Mouse (Mus musculus): Measurements from ENCODE around the gene Cox19. TPM values are rescaled to one million over a fixed set of nuclear protein-coding genes. Genes with fewer than 3 reads are reported as not detected.

Cox19 gene
- polyA plus RNA-seq, 1 experiment from 2014 or later: 123 TPM

DNA sequence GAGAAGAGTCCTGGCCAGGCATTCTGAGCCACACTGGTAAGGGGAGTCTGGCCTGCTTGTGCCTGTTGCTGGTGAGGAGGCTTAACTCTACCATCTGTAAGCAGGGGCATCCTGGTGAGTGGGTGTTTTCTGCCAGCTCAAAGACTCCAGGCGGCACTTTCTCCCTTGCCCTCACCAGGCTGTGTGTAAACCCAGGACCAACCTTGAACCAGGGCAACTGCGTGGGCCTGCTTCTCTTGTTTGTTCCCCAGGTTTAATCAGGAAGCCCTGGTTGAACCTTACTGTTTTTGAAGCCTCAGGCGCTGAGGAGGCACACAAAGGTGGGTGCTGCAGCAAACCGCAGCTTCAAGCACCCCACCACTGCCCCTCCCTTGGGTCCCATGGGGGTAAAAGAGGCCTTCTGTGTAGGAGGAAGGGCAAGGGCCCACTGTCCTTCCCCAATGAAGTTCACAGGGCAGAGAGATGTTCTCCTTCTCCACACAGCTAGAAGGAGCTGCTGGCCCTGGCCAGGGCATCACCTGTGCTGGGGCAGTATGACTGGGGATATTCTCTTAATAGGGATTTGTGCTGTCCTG lies 16.8 kb upstream of the Cox19 start:
- no peak overlapping the region for H3K27ac ChIP-seq (replicated peaks)
- peaks cover 7% of the 10 kb centered on the region for H3K36me3 ChIP-seq
- H3K9me3 ChIP-seq (replicated peaks): no peaks in the 10 kb centered on the region
- 90% methylated on average over 4 of the region's 4 CpGs for WGBS
- peaks cover 59% of the 10 kb centered on the region for H3K4me1 ChIP-seq
- no peaks in the 10 kb centered on the region for H3K27me3 ChIP-seq (ENCODE audit: low read depth, poor library complexity, severe bottlenecking)
- H3K4me3 ChIP-seq: no peak overlapping the region
- DNase-seq (ENCODE audit: low spot score): no peak

DNA sequence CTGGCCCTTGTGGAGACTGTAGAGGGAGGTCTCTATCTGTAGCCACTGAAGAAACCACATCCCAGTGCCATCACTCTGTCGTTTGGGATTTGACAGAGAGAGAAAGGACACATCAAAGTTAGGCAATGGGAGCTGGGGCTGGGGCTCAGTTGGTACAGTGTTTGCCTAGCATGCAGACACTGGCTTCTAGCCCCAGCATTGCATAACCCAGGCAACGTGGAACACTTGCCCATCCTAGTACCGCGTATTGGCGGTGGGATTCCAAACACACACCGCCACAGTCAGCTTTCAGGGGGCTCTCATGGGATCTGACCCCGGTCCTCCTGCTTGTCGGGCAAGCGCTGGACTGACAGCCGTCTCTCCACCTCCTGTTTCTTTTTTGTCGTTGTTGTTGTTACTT lies 15.3 kb upstream of the Cox19 start:
- Histone ChIP-seq H3K4me1 (peaks cover 44% of the 10 kb centered on the region), H3K27me3 (ENCODE audit: low read depth, poor library complexity, severe bottlenecking) (no peaks in the 10 kb centered on the region), H3K9me3 (replicated peaks) (no peaks in the 10 kb centered on the region), H3K27ac (replicated peaks) (no peak overlapping the region), H3K4me3 (no peak overlapping the region), H3K36me3 (peaks cover 17% of the 10 kb centered on the region)
- no peak for DNase-seq (ENCODE audit: low spot score)
- 84% methylated on average over 11 of the region's 11 CpGs for WGBS

- H3K9me3 ChIP-seq (replicated peaks): no peaks in the 10 kb centered on the region
- H3K27ac ChIP-seq (replicated peaks): no peak overlapping the region
- H3K36me3 ChIP-seq: peaks cover 17% of the 10 kb centered on the region
- peaks cover 38% of the 10 kb centered on the region for H3K4me1 ChIP-seq
- WGBS: 84% methylated on average over 1 of the region's 1 CpGs
- no peak for DNase-seq (ENCODE audit: low spot score)
- no peaks in the 10 kb centered on the region for H3K27me3 ChIP-seq (ENCODE audit: low read depth, poor library complexity, severe bottlenecking)
- no peak overlapping the region for H3K4me3 ChIP-seq
Observed at GRCm38 (mm10) chr5:139365827-139366226, 14.6 kb upstream of the Cox19 start.

DNA sequence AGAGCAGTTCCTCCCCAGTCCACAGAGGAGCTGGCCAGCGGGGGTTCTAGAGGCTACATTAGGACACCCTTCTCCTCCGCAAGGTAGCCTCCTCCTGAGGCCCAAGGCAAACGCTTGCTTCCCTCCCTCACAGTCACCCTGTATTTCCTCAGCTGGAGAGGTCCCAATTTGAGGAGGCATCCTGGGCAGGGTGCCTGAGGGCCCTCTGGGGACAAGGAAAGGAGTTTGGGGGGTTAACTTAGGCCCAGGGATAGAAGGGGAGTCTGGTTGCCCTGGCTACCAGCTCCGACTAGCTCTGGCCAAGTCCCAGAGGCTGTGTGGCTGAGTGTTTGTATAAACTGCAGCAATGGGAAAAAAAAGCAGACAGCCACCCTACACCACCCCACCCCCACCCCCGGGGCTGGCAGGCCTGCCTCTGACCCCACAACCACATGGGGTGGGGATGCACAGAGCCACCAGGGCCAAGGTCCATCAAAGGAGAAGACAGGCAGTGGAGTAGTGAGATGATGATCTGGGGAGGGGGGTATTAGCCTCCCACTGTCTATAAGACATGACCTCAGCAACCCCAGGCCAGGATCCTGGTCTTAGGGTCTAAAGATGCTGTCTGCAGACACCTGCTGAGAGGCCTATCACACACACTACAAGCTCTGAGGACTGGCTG lies 13.8 kb upstream of the Cox19 start:
- H3K4me1 ChIP-seq: peaks cover 30% of the 10 kb centered on the region
- H3K27ac ChIP-seq (replicated peaks): peak overlapping the region; percentile 69
- H3K4me3 ChIP-seq: no peak overlapping the region
- no peaks in the 10 kb centered on the region for H3K27me3 ChIP-seq (ENCODE audit: low read depth, poor library complexity, severe bottlenecking)
- no peak for DNase-seq (ENCODE audit: low spot score)
- 35% methylated on average over 5 of the region's 5 CpGs for WGBS
- H3K9me3 ChIP-seq (replicated peaks): no peaks in the 10 kb centered on the region
- H3K36me3 ChIP-seq: peaks cover 23% of the 10 kb centered on the region

DNA sequence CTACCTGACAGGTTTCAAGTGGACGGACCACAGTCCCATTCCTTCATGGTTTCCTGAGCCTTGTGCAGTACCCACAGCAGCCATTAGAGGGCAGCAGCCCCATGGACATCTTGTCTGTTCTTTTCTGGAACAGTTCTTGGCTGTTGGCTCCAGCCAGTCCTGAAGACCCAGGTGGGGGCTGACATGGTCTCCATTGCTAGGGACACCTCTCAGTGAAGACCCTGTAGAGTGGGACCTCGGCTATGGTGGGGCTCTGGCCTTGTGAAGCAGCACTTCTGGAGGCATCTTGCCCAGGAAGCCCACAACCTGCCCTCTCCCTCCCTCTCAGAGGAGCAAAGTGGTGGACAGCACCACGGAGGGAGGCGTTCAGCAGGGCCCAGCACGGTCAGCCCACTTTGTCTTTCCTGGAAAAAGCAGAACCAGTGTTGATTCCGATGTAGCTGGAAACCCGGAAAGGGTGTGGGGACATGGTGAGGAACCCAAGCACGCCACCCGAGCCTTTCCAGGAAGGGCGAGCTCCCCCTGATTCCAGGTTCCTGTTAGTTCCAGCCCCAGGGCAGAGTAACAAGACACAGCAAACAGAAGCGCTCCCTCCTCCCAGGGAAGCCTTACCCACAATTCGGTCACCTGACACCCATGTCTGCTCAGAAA lies 13.2 kb upstream of the Cox19 start:
- no peaks in the 10 kb centered on the region for H3K9me3 ChIP-seq (replicated peaks)
- H3K4me1 ChIP-seq: peaks cover 23% of the 10 kb centered on the region
- peaks cover 27% of the 10 kb centered on the region for H3K36me3 ChIP-seq
- peak overlapping the region; percentile 69; the same call in 1 of the 2 replicates for H3K27ac ChIP-seq (replicated peaks)
- DNase-seq (ENCODE audit: low spot score): peak; percentile 80
- H3K27me3 ChIP-seq (ENCODE audit: low read depth, poor library complexity, severe bottlenecking): no peaks in the 10 kb centered on the region
- no peak overlapping the region for H3K4me3 ChIP-seq
- 42% methylated on average over 12 of the region's 12 CpGs for WGBS

DNA sequence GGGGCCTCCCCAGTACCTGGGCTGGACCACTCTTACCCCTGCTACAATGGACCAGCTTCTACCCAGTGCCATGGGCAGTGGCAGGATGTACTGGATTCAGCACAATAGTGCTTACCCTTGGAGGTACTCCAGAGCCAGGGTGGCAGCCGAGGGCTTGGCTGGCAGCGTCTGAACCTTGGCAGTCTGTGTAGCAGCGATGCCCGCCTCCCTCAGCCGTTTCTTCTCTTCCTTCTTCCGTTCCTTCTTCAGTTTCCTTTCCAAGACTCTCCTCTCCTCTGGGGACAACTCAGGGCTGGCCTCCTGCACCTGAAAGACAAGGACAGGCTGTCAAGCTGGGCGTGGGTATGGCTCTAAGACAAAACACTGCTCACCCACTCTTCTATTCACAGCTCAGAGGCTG lies 12.6 kb upstream of the Cox19 start:
- Histone ChIP-seq H3K27ac (replicated peaks) (no peak overlapping the region), H3K27me3 (ENCODE audit: low read depth, poor library complexity, severe bottlenecking) (no peaks in the 10 kb centered on the region), H3K9me3 (replicated peaks) (no peaks in the 10 kb centered on the region), H3K36me3 (peaks cover 27% of the 10 kb centered on the region), H3K4me1 (peaks cover 23% of the 10 kb centered on the region), H3K4me3 (no peak overlapping the region)
- 68% methylated on average over 7 of the region's 7 CpGs for WGBS
- DNase-seq (ENCODE audit: low spot score): no peak

- H3K9me3 ChIP-seq (replicated peaks): no peaks in the 10 kb centered on the region
- peaks cover 31% of the 10 kb centered on the region for H3K36me3 ChIP-seq
- H3K27ac ChIP-seq (replicated peaks): no peak overlapping the region
- DNase-seq (ENCODE audit: low spot score): no peak
- H3K4me1 ChIP-seq: peaks cover under 1% of the 10 kb centered on the region
- 94% methylated on average over 5 of the region's 5 CpGs for WGBS
- H3K4me3 ChIP-seq: no peak overlapping the region
- H3K27me3 ChIP-seq (ENCODE audit: low read depth, poor library complexity, severe bottlenecking): no peaks in the 10 kb centered on the region
Observed at GRCm38 (mm10) chr5:139359244-139359643, 8.0 kb upstream of the Cox19 start.

GRCm38 (mm10) chr5:139358653-139359052 lies 7.4 kb upstream of the Cox19 start:
- Histone ChIP-seq H3K27me3 (ENCODE audit: low read depth, poor library complexity, severe bottlenecking) (no peaks in the 10 kb centered on the region), H3K27ac (replicated peaks) (no peak overlapping the region), H3K4me1 (no peaks in the 10 kb centered on the region), H3K4me3 (no peak overlapping the region), H3K36me3 (peaks cover 28% of the 10 kb centered on the region), H3K9me3 (replicated peaks) (no peaks in the 10 kb centered on the region)
- 74% methylated on average over 2 of the region's 2 CpGs for WGBS
- peak; percentile 31 for DNase-seq (ENCODE audit: low spot score)

- WGBS: 37% methylated on average over 19 of the region's 19 CpGs
- no peaks in the 10 kb centered on the region for H3K9me3 ChIP-seq (replicated peaks)
- H3K27me3 ChIP-seq (ENCODE audit: low read depth, poor library complexity, severe bottlenecking): peaks cover 13% of the 10 kb centered on the region
- no peak overlapping the region for H3K27ac ChIP-seq (replicated peaks)
- peaks cover 11% of the 10 kb centered on the region; the same call in 1 of the 2 replicates for H3K36me3 ChIP-seq
- H3K4me1 ChIP-seq: peaks cover 14% of the 10 kb centered on the region
- peak; percentile 78 for DNase-seq (ENCODE audit: low spot score)
- H3K4me3 ChIP-seq: no peak overlapping the region
Observed at GRCm38 (mm10) chr5:139355235-139355772, 4.1 kb upstream of the Cox19 start.

GRCm38 (mm10) chr5:139353946-139354345 lies 2.7 kb upstream of the Cox19 start:
- Histone ChIP-seq H3K4me3 (no peak overlapping the region), H3K27ac (replicated peaks) (no peak overlapping the region), H3K9me3 (replicated peaks) (no peaks in the 10 kb centered on the region), H3K27me3 (ENCODE audit: low read depth, poor library complexity, severe bottlenecking) (peaks cover 13% of the 10 kb centered on the region), H3K36me3 (0 out of 2 replicates have a peak, but pooled peaks cover 4% of the 10 kb centered on the region), H3K4me1 (peaks cover 14% of the 10 kb centered on the region)
- WGBS: 85% methylated on average over 11 of the region's 11 CpGs
- DNase-seq (ENCODE audit: low spot score): no peak

DNA sequence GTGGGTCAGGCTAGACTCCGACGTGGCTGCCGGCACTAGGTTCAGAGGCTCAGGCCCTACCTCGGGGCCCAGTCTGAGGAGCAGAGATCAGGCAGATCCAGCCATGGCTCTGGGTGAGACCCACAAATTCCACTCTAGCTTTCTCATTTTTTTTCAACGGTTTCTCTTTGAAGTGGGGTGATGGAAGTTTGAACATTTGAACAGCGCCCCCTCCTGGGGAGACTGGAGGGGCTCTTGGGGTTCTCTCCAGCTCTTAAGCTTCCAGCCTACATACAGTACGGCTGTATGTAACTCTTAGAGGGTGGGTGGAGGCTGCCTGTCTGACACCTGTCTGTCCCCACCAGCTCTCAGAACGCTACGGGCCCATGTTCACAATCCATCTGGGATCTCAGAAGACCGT lies 2.3 kb upstream of the Cox19 start:
- peak; percentile 30 for DNase-seq (ENCODE audit: low spot score)
- H3K4me1 ChIP-seq: peaks cover 14% of the 10 kb centered on the region
- H3K27me3 ChIP-seq (ENCODE audit: low read depth, poor library complexity, severe bottlenecking): peaks cover 13% of the 10 kb centered on the region
- no peak overlapping the region for H3K27ac ChIP-seq (replicated peaks)
- 0 out of 2 replicates have a peak, but pooled peaks cover 2% of the 10 kb centered on the region for H3K36me3 ChIP-seq
- H3K9me3 ChIP-seq (replicated peaks): no peaks in the 10 kb centered on the region
- no peak overlapping the region for H3K4me3 ChIP-seq
- 64% methylated on average over 10 of the region's 10 CpGs for WGBS

DNA sequence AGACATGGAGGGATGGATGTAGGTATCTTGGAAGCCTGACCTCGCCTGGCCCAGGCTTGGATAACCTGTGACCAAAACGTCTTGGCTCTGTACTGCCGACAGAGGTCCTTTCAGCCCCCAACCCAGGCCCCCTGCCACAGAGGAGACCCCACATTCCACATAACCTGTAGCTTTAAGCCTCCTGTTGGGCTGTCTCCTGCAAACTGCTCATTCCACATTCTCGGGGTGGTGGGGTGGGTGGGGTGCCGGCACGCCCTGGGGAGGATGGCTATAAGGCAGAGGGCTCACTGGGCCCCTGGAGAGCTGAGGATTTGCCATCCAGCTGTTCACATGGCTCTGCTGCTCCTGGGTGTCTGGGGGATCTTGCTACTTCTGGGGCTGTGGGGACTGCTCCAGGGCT lies 1.1 kb upstream of the Cox19 start, which contains the start of gene Cyp2w1:
Gene Cyp2w1 (plus strand): TSS at position 301 of the 400 bp plus-strand sequence.
- no peaks in the 10 kb centered on the region for H3K9me3 ChIP-seq (replicated peaks)
- peaks cover 14% of the 10 kb centered on the region for H3K4me1 ChIP-seq
- 62% methylated on average over 6 of the region's 6 CpGs for WGBS
- peaks cover 18% of the 10 kb centered on the region for H3K27me3 ChIP-seq (ENCODE audit: low read depth, poor library complexity, severe bottlenecking)
- H3K27ac ChIP-seq (replicated peaks): peak within 1 kb of the TSS; percentile 33; the same call in 1 of the 2 replicates
- DNase-seq (ENCODE audit: low spot score): no peak
- no peaks in the 10 kb centered on the region for H3K36me3 ChIP-seq
- H3K4me3 ChIP-seq: no peak within 1 kb of the TSS

DNA sequence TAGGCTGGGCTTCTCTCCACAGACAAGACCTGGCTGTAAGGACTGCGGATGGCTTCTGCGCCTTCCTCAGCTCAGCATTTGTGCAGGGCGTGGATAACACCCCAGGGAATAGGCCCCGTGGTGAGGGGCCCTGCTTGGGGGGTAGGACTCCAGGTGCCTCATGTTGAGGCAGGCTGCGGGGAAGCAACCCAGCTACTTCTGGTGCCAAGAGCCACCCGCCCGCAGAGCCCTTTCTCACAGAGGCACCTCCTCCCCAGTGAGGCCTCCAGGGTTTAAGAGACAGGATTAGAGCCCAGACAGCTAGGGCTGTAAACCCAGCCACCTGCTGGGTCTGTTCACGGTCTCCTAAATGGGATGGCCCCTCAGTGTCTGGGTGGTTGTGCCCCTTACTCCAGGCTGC lies 410 bp upstream of the Cox19 start:
- WGBS: 27% methylated on average over 8 of the region's 8 CpGs
- peaks cover 14% of the 10 kb centered on the region for H3K4me1 ChIP-seq
- no peaks in the 10 kb centered on the region for H3K36me3 ChIP-seq
- no peak overlapping the region for H3K4me3 ChIP-seq
- peak overlapping the region; percentile 33; the same call in 1 of the 2 replicates for H3K27ac ChIP-seq (replicated peaks)
- no peak for DNase-seq (ENCODE audit: low spot score)
- H3K9me3 ChIP-seq (replicated peaks): no peaks in the 10 kb centered on the region
- peaks cover 21% of the 10 kb centered on the region for H3K27me3 ChIP-seq (ENCODE audit: low read depth, poor library complexity, severe bottlenecking)
